ENCODE assay signal across 22 mouse cellular contexts in genomic region chrX:129158794-129159411, GRCm38 (mm10).
DNase-seq lines count a peak whose midpoint lies in the region; ATAC-seq and TF ChIP-seq lines count a peak whose summit lies in the region.
"Had no signal": no experiment of that assay in that cellular context is flagged by ENCODE, and none has a peak within 500 bp of the region (broad histone marks: within the 10 kb centered on the region; RNA-seq: fewer than 3 reads in every experiment).

No protein-coding gene starts in this region.

- no peaks in the 10 kb centered on the region for H3K36me3 ChIP-seq in forebrain, embryonic 11.5 days (ENCODE audit: control insufficient read depth, insufficient read depth, low read length)
- no peaks in the 10 kb centered on the region for H3K36me3 ChIP-seq in forebrain, embryonic 12.5 days (replicated peaks)
- H3K36me3 ChIP-seq in neural tube, embryonic 12.5 days: no peaks in the 10 kb centered on the region
- H3K36me3 ChIP-seq: heart, embryonic 10.5 days; hindbrain, embryonic 15.5 days; midbrain, embryonic 12.5 days had no signal

- H3K27ac ChIP-seq in forebrain, embryonic 11.5 days (ENCODE audit: low read depth, low read length): no peak overlapping the region
- H3K27ac ChIP-seq in forebrain, embryonic 12.5 days: no peak overlapping the region
- H3K27ac ChIP-seq in neural tube, embryonic 12.5 days: no peak overlapping the region
- peak overlapping the region; percentile 52 for H3K27ac ChIP-seq in embryonic fibroblast, embryonic 13.5 days (ENCODE audit: insufficient read depth, low read length)
- H3K27ac ChIP-seq: heart, embryonic 10.5 days; hindbrain, embryonic 15.5 days; midbrain, embryonic 12.5 days had no signal

- TF ChIP-seq POLR2A in embryonic fibroblast, embryonic 13.5 days (IDR thresholded peaks at IDR 0.05; ENCODE audit: low read depth, low read length): no peak

- no peak for TF ChIP-seq CTCF in embryonic fibroblast, embryonic 13.5 days (IDR thresholded peaks at IDR 0.05; ENCODE audit: borderline replicate concordance, insufficient read depth, low read length)

- no peak for DNase-seq in forebrain, embryonic 11.5 days (ENCODE audit: low spot score)
- DNase-seq in neural tube, embryonic 10.5 days (ENCODE audit: extremely low spot score, low spot score): no peak
- no peak for DNase-seq in thymus, postnatal 0 days (ENCODE audit: low spot score)
- no peak for DNase-seq in frontal cortex, postnatal 10 days (ENCODE audit: low spot score in 2 of 2)
- DNase-seq in adrenal gland, postnatal 10 days: no peak
- DNase-seq: adrenal gland, postnatal 36 days; cerebellum, adult 9-10 months; gastrocnemius, postnatal 14 days; heart, postnatal 10 days; kidney, adult 11 months; liver; liver, postnatal 0 days; lung, postnatal 36 days had no signal

- H3K4me3 ChIP-seq in forebrain, embryonic 11.5 days (ENCODE audit: low read depth, low read length): no peak overlapping the region
- H3K4me3 ChIP-seq in forebrain, embryonic 12.5 days (replicated peaks): no peak overlapping the region
- no peak overlapping the region for H3K4me3 ChIP-seq in neural tube, embryonic 12.5 days
- no peak overlapping the region for H3K4me3 ChIP-seq in embryonic fibroblast, embryonic 13.5 days (ENCODE audit: insufficient read depth, low read length)
- H3K4me3 ChIP-seq: heart, embryonic 10.5 days; hindbrain, embryonic 15.5 days; midbrain, embryonic 12.5 days; myocyte had no signal

- H3K27me3 ChIP-seq in forebrain, embryonic 11.5 days (ENCODE audit: control insufficient read depth, insufficient read depth, low read length): no peaks in the 10 kb centered on the region
- no peaks in the 10 kb centered on the region for H3K27me3 ChIP-seq in forebrain, embryonic 12.5 days
- no peaks in the 10 kb centered on the region for H3K27me3 ChIP-seq in neural tube, embryonic 12.5 days (replicated peaks)
- H3K27me3 ChIP-seq: CH12.LX; hindbrain, embryonic 15.5 days; midbrain, embryonic 12.5 days had no signal

- H3K9me3 ChIP-seq in forebrain, embryonic 11.5 days (ENCODE audit: control insufficient read depth, low read length): no peaks in the 10 kb centered on the region
- no peaks in the 10 kb centered on the region for H3K9me3 ChIP-seq in forebrain, embryonic 12.5 days
- H3K9me3 ChIP-seq in neural tube, embryonic 12.5 days: no peaks in the 10 kb centered on the region
- H3K9me3 ChIP-seq: heart, embryonic 10.5 days; hindbrain, embryonic 15.5 days; midbrain, embryonic 12.5 days had no signal

- no peak overlapping the region for H3K4me2 ChIP-seq in forebrain, embryonic 11.5 days (ENCODE audit: low read depth, low read length, severe bottlenecking)
- H3K4me2 ChIP-seq in forebrain, embryonic 12.5 days: no peak overlapping the region
- no peak overlapping the region for H3K4me2 ChIP-seq in neural tube, embryonic 12.5 days (replicated peaks)
- H3K4me2 ChIP-seq: hindbrain, embryonic 15.5 days; midbrain, embryonic 12.5 days had no signal

- no peaks in the 10 kb centered on the region for H3K4me1 ChIP-seq in forebrain, embryonic 11.5 days (replicated peaks; ENCODE audit: control insufficient read depth, insufficient read depth, low read length)
- no peaks in the 10 kb centered on the region for H3K4me1 ChIP-seq in forebrain, embryonic 12.5 days
- H3K4me1 ChIP-seq in neural tube, embryonic 12.5 days: no peaks in the 10 kb centered on the region
- H3K4me1 ChIP-seq in embryonic fibroblast, embryonic 13.5 days (ENCODE audit: control insufficient read depth, insufficient read depth, low read length): no peaks in the 10 kb centered on the region
- H3K4me1 ChIP-seq: heart, embryonic 10.5 days; hindbrain, embryonic 15.5 days had no signal

- no peak overlapping the region for H3K9ac ChIP-seq in forebrain, embryonic 11.5 days (ENCODE audit: low read length)
- no peak overlapping the region for H3K9ac ChIP-seq in forebrain, embryonic 12.5 days
- H3K9ac ChIP-seq in neural tube, embryonic 12.5 days: no peak overlapping the region
- H3K9ac ChIP-seq: hindbrain, embryonic 15.5 days; liver, postnatal 0 days; midbrain, embryonic 12.5 days had no signal

- WGBS in forebrain, embryonic 11.5 days: 45% methylated on average over 2 of the region's 2 CpGs
- 52% methylated on average over 2 of the region's 2 CpGs for WGBS in forebrain, embryonic 12.5 days
- 48% methylated on average over 2 of the region's 2 CpGs for WGBS in neural tube, embryonic 12.5 days

- peak; percentile 58 for ATAC-seq in forebrain, embryonic 11.5 days (replicated peaks; ENCODE audit: low FRiP score)
- no peak for ATAC-seq in forebrain, embryonic 12.5 days (ENCODE audit: low FRiP score)
- peak; percentile 53; the same call in 1 of the 2 replicates for ATAC-seq in neural tube, embryonic 12.5 days (ENCODE audit: low FRiP score, low read depth)
- ATAC-seq: activated CD4-positive, CD25-positive, alpha-beta regulatory T cell, adult 4 months; liver, postnatal 0 days had no signal
